Mouse (Mus musculus) neural tube, embryonic 11.5 days (tissue): ENCODE measurements around the gene 1700020N01Rik. TPM values are rescaled to one million over a fixed set of nuclear protein-coding genes. Genes with fewer than 3 reads are reported as not detected.

ENCODE experiments used
- ATAC-seq: fragments of 200-750 bp; cut with Nextera tagmentation; 2 replicates; pipeline ENCODE4 v1.8.0; 2017; ENCODE audit warnings: moderate number of reproducible peaks, mild to moderate bottlenecking, moderate TSS enrichment, moderate library complexity; ENCODE audit not compliant: insufficient read depth, low FRiP score, low TSS enrichment
- DNase-seq: peaks from one replicate; pipeline ENCODE4 v3.0.0-alpha.2; 2015; ENCODE audit warnings: low spot score
- H3K27ac ChIP-seq: fragments of 300-500 bp; sonication (generic); 2 replicates; pipeline ENCODE4 v1.5.1; 2014; ENCODE audit warnings: low read depth, mild to moderate bottlenecking, low read length
- H3K27me3 ChIP-seq: fragments of 300-500 bp; sonication (generic); 2 replicates; pipeline ENCODE4 v1.6.1; 2014; ENCODE audit warnings: mild to moderate bottlenecking, low read length, mixed read lengths; ENCODE audit not compliant: control insufficient read depth, insufficient read depth
- H3K36me3 ChIP-seq: fragments of 300-500 bp; sonication (generic); 2 replicates; pipeline ENCODE4 v1.6.1; 2014; ENCODE audit warnings: mild to moderate bottlenecking, low read length, moderate library complexity, mixed read lengths; ENCODE audit not compliant: control insufficient read depth, insufficient read depth
- H3K4me1 ChIP-seq: fragments of 300-500 bp; sonication (generic); 2 replicates; pipeline ENCODE4 v1.6.1; 2014; ENCODE audit warnings: low read length, mixed read lengths; ENCODE audit not compliant: control insufficient read depth, insufficient read depth
- H3K4me2 ChIP-seq: fragments of 300-500 bp; sonication (generic); 2 replicates; pipeline ENCODE4 v1.6.1; 2014; ENCODE audit warnings: low read depth, mild to moderate bottlenecking, moderate library complexity
- H3K4me3 ChIP-seq: fragments of 300-500 bp; sonication (generic); 2 replicates; pipeline ENCODE4 v1.5.1; 2014; ENCODE audit warnings: low read depth, low read length
- H3K9ac ChIP-seq: fragments of 300-500 bp; sonication (generic); 2 replicates; pipeline ENCODE4 v1.6.1; 2014; ENCODE audit warnings: mild to moderate bottlenecking, low read length
- H3K9me3 ChIP-seq: fragments of 300-500 bp; sonication (generic); 2 replicates; pipeline ENCODE4 v1.6.1; 2016; ENCODE audit warnings: low read length; ENCODE audit not compliant: control insufficient read depth
- WGBS: fragments of 180-500 bp; shearing (Covaris S2); extraction: QIAGEN DNeasy Blood & Tissue Kit; methylation state at CpG from one replicate; pipeline ENCODE4 v1.1.7; 2014; 5-methylcytosine and 5-hydroxymethylcytosine counted together
- polyA plus RNA-seq: library from polyadenylated mRNA; unstranded; fragments of >200 nt; fragmentation: Nextera tagmentation; extraction: Ambion mirVana; gene quantifications from 2 replicates; pipeline ENCODE4 v1.2.1, GENCODE M21; 2014

1700020N01Rik gene
- polyA plus RNA-seq: not detected in 2 replicates

GRCm38 (mm10) chr10:21592896-21593380 is at the start of gene 1700020N01Rik:
TSS of gene 1700020N01Rik (plus strand) at chr10:21593145.
- no peak within 1 kb of the TSS for H3K4me3 ChIP-seq
- H3K36me3 ChIP-seq: no peaks in the 10 kb centered on the region
- no peak within 1 kb of the TSS for H3K9ac ChIP-seq
- no peaks in the 10 kb centered on the region for H3K27me3 ChIP-seq
- H3K9me3 ChIP-seq: no peaks in the 10 kb centered on the region
- no peaks in the 10 kb centered on the region for H3K4me1 ChIP-seq
- ATAC-seq: no peak
- no peak within 1 kb of the TSS for H3K27ac ChIP-seq
- no peak within 1 kb of the TSS for H3K4me2 ChIP-seq
- no peak for DNase-seq
- WGBS: 95% methylated on average over 22 of the region's 22 CpGs

- H3K36me3 ChIP-seq: no peaks in the 10 kb centered on the region
- H3K9me3 ChIP-seq: no peaks in the 10 kb centered on the region
- no peak overlapping the region for H3K27ac ChIP-seq
- ATAC-seq (no peak), DNase-seq (no peak)
- H3K4me2 ChIP-seq: no peak overlapping the region
- no peaks in the 10 kb centered on the region for H3K4me1 ChIP-seq
- H3K27me3 ChIP-seq: no peaks in the 10 kb centered on the region
- H3K4me3 ChIP-seq: no peak overlapping the region
- 77% methylated on average over 3 of the region's 3 CpGs for WGBS
- no peak overlapping the region for H3K9ac ChIP-seq
These were observed 49.2 kb upstream of the 1700020N01Rik start for GRCm38 (mm10) chr10:21543576-21544278.

DNA sequence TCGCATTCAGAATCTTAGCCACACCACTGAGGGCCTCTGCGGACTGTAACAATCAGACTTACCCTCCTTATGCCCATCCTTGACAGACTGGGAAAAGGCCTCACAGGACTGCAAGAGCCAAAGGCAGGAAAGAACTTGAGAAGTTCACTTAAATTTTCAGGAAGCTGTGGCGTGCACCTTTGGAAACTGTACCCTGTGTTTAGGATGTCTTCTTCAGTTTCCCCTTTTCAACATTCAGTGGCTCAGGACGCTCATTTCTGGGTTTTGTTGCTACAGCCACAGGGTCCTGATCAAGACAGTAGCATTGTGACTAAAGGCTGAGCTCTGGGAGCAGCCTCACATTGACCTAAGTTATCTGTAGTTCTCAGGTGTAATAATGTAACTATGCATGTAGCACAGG is 48.2 kb upstream of the 1700020N01Rik start:
- no peaks in the 10 kb centered on the region for H3K27me3 ChIP-seq
- H3K9ac ChIP-seq: no peak overlapping the region
- no peaks in the 10 kb centered on the region for H3K9me3 ChIP-seq
- WGBS: 87% methylated on average over 4 of the region's 4 CpGs
- no peak overlapping the region for H3K4me2 ChIP-seq
- no peaks in the 10 kb centered on the region for H3K36me3 ChIP-seq
- no peaks in the 10 kb centered on the region for H3K4me1 ChIP-seq
- ATAC-seq: no peak
- H3K27ac ChIP-seq: no peak overlapping the region
- H3K4me3 ChIP-seq: no peak overlapping the region
- DNase-seq: no peak

- ATAC-seq: no peak
- Histone ChIP-seq H3K4me1 (no peaks in the 10 kb centered on the region), H3K9ac (no peak overlapping the region), H3K36me3 (no peaks in the 10 kb centered on the region), H3K4me3 (no peak overlapping the region), H3K9me3 (no peaks in the 10 kb centered on the region), H3K27ac (no peak overlapping the region), H3K4me2 (no peak overlapping the region), H3K27me3 (no peaks in the 10 kb centered on the region)
- 42% methylated on average over 6 of the region's 6 CpGs for WGBS
- no peak for DNase-seq
These were observed 47.5 kb upstream of the 1700020N01Rik start for GRCm38 (mm10) chr10:21545446-21545845.

DNA sequence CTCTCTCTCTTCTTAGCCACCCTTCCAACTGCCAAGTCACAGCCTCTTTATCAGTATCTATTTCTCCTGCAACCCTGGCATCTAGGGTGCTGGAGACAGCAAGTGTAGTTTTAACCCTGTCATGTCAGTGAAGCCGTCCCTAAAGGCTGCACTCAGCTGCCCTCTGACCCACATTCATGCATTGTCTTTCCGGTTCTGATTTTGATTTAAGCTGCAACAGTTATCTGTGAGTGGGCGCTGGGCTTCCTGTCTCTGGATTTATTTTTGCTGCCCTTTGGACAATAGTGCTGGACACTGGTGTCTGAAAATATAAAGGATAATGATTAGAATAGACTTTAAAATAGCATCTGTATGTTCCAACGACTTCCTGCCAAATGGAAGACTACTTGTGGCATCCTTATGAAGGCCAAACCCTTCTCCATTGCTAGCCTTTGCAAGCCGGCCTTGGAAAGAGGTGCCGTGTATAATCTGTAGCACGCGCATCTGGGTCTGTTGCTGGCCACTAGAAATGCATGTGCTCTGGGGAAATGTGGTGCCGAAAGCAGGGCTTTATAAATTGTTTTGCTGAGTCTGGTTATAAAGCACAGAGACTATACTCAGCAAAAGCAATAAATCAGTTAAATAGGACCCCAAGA is 44.0 kb upstream of the 1700020N01Rik start:
- DNase-seq (no peak), ATAC-seq (no peak)
- no peaks in the 10 kb centered on the region for H3K4me1 ChIP-seq
- no peak overlapping the region for H3K4me3 ChIP-seq
- H3K4me2 ChIP-seq: no peak overlapping the region
- H3K9me3 ChIP-seq: no peaks in the 10 kb centered on the region
- no peaks in the 10 kb centered on the region for H3K36me3 ChIP-seq
- no peak overlapping the region for H3K27ac ChIP-seq
- no peaks in the 10 kb centered on the region for H3K27me3 ChIP-seq
- 76% methylated on average over 9 of the region's 9 CpGs for WGBS
- no peak overlapping the region for H3K9ac ChIP-seq

DNA sequence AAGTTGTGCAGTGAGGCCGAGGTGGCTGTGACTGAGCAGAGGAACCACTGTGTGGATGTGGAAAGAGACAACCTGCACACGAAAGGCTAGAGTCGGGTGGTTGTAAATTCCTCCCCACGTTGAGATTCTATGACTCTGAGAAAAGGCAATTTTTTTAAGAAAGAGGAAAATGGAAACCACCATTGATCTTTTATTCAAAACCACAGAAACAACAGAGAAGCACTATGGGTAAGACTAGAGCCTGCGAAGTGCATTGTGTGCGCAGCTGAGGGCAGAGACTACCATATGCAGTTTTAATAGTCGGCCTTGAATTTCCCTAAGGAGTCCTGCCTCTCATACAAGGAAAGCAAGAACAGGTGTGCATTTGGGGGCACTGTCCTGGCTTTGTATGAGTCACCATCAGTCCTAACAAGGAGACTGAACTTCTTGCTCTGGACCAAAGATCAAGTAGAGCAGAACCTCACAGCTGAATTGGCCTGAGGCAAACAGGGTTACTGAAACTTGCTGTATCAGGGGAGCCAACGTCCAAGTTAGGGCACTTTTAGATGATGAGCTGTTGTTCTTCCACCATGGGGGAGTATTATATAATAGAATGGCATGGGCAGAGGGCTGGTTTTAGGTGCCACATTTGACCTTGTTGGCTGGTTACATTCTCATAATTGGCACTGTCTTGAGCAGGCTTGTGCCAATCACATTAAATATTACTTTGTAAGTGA is 39.8 kb upstream of the 1700020N01Rik start:
- ATAC-seq: no peak
- H3K4me3 ChIP-seq: no peak overlapping the region
- 86% methylated on average over 8 of the region's 8 CpGs for WGBS
- no peak overlapping the region for H3K27ac ChIP-seq
- H3K36me3 ChIP-seq: no peaks in the 10 kb centered on the region
- DNase-seq: no peak
- H3K27me3 ChIP-seq: no peaks in the 10 kb centered on the region
- H3K9ac ChIP-seq: no peak overlapping the region
- H3K9me3 ChIP-seq: no peaks in the 10 kb centered on the region
- H3K4me2 ChIP-seq: no peak overlapping the region
- no peaks in the 10 kb centered on the region for H3K4me1 ChIP-seq

DNA sequence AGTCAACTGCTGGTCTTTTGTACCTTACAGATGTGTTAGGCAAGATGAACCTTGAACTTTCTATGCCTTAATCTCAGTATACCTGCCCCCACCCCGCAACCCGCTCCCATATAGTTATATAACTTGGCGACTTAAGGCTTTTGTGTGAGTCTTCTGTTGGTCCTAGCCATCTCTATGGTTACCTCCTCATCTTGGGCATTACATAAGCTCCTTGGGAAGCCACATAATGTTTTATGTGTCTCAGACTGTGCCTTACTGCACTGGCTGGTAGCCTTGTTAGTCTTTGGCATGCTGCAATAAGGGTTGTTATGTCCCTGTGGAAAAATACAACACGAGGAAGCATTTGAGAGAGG is 39.3 kb upstream of the 1700020N01Rik start:
- Histone ChIP-seq H3K9ac (no peak overlapping the region), H3K36me3 (no peaks in the 10 kb centered on the region), H3K9me3 (no peaks in the 10 kb centered on the region), H3K27ac (no peak overlapping the region), H3K4me2 (no peak overlapping the region), H3K4me3 (no peak overlapping the region), H3K27me3 (no peaks in the 10 kb centered on the region), H3K4me1 (no peaks in the 10 kb centered on the region)
- DNase-seq: no peak
- WGBS: 87% methylated on average over 4 of the region's 4 CpGs
- no peak for ATAC-seq

GRCm38 (mm10) chr10:21554896-21555580 is 37.9 kb upstream of the 1700020N01Rik start:
- no peaks in the 10 kb centered on the region for H3K4me1 ChIP-seq
- DNase-seq: no peak
- ATAC-seq: no peak
- H3K4me2 ChIP-seq: no peak overlapping the region
- H3K9ac ChIP-seq: no peak overlapping the region
- no peaks in the 10 kb centered on the region for H3K36me3 ChIP-seq
- no peak overlapping the region for H3K4me3 ChIP-seq
- H3K9me3 ChIP-seq: no peaks in the 10 kb centered on the region
- H3K27me3 ChIP-seq: no peaks in the 10 kb centered on the region
- H3K27ac ChIP-seq: no peak overlapping the region
- WGBS: 86% methylated on average over 11 of the region's 11 CpGs
